Mouse (Mus musculus) hindbrain, postnatal 0 days (tissue): ENCODE measurements around the gene Batf. TPM values are rescaled to one million over a fixed set of nuclear protein-coding genes. Genes with fewer than 3 reads are reported as not detected.

Source experiments
- ATAC-seq: fragments of 200-750 bp; cut with Nextera tagmentation; 2 replicates; pipeline ENCODE4 v1.8.0; 2017; ENCODE audit warnings: mild to moderate bottlenecking, moderate TSS enrichment, moderate library complexity
- DNase-seq: peaks from one replicate; pipeline ENCODE4 v3.0.0-alpha.2; 2015; ENCODE audit warnings: low spot score
- H3K27ac ChIP-seq: fragments of 300-500 bp; sonication (generic); 2 replicates; pipeline ENCODE4 v1.5.1; 2014; ENCODE audit warnings: mild to moderate bottlenecking
- H3K27me3 ChIP-seq: fragments of 300-500 bp; sonication (generic); 2 replicates; pipeline ENCODE4 v1.6.1; 2014; ENCODE audit warnings: low read length, mixed read lengths; ENCODE audit not compliant: insufficient read depth
- H3K36me3 ChIP-seq: fragments of 300-500 bp; sonication (generic); 2 replicates; pipeline ENCODE4 v1.6.1; 2014; ENCODE audit warnings: low read length, mixed read lengths; ENCODE audit not compliant: insufficient read depth
- H3K4me1 ChIP-seq: fragments of 300-500 bp; sonication (generic); 2 replicates; pipeline ENCODE4 v1.6.1; 2014; ENCODE audit warnings: antibody characterized with exemption, low read length, mixed read lengths; ENCODE audit not compliant: insufficient read depth
- H3K4me2 ChIP-seq: fragments of 300-500 bp; sonication (generic); 2 replicates; pipeline ENCODE4 v1.6.1; 2014; ENCODE audit warnings: low read depth, mild to moderate bottlenecking, low read length, moderate library complexity, mixed read lengths
- H3K4me3 ChIP-seq: fragments of 300-500 bp; sonication (generic); 2 replicates; pipeline ENCODE4 v1.5.1; 2014; ENCODE audit warnings: low read length
- H3K9ac ChIP-seq: fragments of 300-500 bp; sonication (generic); replicated peaks from 2 replicates; pipeline ENCODE4 v1.6.1; 2014; ENCODE audit warnings: mild to moderate bottlenecking, low read length, moderate library complexity, mixed read lengths
- H3K9me3 ChIP-seq: fragments of 300-500 bp; sonication (generic); 2 replicates; pipeline ENCODE4 v1.6.1; 2016; ENCODE audit warnings: low read length, mixed read lengths
- CTCF ChIP-seq: IDR thresholded peaks from 2 replicates; pipeline ENCODE4 v1.5.1; 2016; ENCODE audit warnings: antibody characterized with exemption, control low read depth, low read depth
- WGBS: fragments of 180-500 bp; shearing (Covaris S2); extraction: QIAGEN DNeasy Blood & Tissue Kit; methylation state at CpG from one replicate; pipeline ENCODE4 v1.1.7; 2014; 5-methylcytosine and 5-hydroxymethylcytosine counted together
- polyA plus RNA-seq: library from polyadenylated mRNA; unstranded; fragments of >200 nt; fragmentation: Nextera tagmentation; extraction: Ambion mirVana; gene quantifications from 2 replicates; pipeline ENCODE4 v1.2.1, GENCODE M21; 2015
- total RNA-seq: library from RNA; depleted of rRNA; stranded (reverse); fragments of >200 nt; gene quantifications from 2 replicates; pipeline ENCODE4 v1.2.3, GENCODE M21; 2014; rRNA removed

The Batf gene
- total RNA-seq (0.54 TPM in 1 of 2 replicates, not detected in the other), polyA plus RNA-seq (1.0 and 1.5 TPM in 2 replicates)

DNA sequence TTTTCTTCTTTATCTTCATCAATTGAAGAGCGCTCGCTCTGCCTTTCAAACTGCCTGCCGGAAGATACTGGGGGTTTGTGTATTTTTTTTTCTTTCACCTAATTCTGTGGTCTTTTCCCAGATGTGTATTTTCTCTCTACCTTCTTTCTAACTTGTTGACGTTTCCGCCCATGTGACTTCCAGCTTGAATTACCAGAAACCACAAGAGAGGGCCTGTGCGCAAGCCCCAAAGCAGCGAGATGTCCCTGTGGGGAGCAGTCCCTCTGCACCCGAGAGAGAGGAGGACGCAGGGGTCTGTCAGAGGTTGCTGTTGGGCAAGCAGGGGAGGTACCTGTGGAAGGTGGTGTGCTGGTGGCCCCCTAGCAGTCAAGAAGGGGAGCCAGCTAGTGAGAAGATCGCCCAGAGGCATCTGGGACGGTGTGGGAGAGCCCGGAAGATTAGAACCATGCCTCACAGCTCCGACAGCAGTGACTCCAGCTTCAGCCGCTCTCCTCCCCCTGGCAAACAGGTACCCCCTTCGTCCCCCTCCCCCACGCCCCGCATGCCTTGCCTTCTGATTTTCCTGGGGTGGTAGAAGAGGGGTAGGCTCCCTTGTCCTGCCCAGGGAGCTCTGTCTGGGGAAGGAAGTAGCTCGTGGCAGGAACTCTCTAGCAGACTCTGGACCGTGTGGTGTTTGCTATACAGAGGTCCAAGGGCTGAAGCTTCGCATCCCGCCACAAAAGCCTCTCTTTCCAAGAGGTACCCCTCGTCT is at the start of gene Batf:
TSS of gene Batf (plus strand) at position 204 of the 751 bp plus-strand sequence.
- Histone ChIP-seq H3K36me3 (no peaks in the 10 kb centered on the region), H3K4me3 (no peak within 1 kb of the TSS), H3K9ac (no peak within 1 kb of the TSS), H3K4me2 (peak within 1 kb of the TSS; percentile 33), H3K9me3 (no peaks in the 10 kb centered on the region), H3K27ac (no peak within 1 kb of the TSS), H3K4me1 (no peaks in the 10 kb centered on the region), H3K27me3 (no peaks in the 10 kb centered on the region)
- no peak for ATAC-seq
- WGBS: 55% methylated on average over 22 of the region's 22 CpGs
- TF ChIP-seq CTCF: no peak
- no peak for DNase-seq

DNA sequence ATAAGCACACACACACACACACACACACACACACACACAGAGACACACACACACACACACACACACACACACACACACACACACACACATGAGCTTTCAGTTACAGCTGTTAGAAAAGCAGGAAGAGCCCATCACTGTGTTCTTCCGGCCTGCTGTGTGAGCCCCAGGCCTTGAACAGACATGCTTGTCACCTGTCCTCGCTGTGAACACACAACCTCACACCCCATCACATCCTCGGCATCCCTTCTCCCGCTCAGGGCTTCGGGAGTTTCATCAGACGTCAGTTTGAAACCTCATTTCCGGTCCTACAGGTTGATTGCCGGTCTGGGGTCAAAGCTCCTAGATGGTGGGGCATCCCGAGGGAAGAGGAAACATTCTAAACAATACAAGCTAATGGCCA is 48.5 kb upstream of the Batf start:
- Histone ChIP-seq H3K27ac (no peak overlapping the region), H3K9me3 (no peaks in the 10 kb centered on the region), H3K9ac (no peak overlapping the region), H3K4me3 (no peak overlapping the region), H3K36me3 (peaks cover 7% of the 10 kb centered on the region; the same call in 1 of the 2 replicates), H3K4me1 (peaks cover 6% of the 10 kb centered on the region; the same call in 1 of the 2 replicates), H3K27me3 (no peaks in the 10 kb centered on the region), H3K4me2 (no peak overlapping the region)
- TF ChIP-seq CTCF: no peak
- 69% methylated on average over 9 of the region's 9 CpGs for WGBS
- no peak for DNase-seq
- ATAC-seq: no peak

DNA sequence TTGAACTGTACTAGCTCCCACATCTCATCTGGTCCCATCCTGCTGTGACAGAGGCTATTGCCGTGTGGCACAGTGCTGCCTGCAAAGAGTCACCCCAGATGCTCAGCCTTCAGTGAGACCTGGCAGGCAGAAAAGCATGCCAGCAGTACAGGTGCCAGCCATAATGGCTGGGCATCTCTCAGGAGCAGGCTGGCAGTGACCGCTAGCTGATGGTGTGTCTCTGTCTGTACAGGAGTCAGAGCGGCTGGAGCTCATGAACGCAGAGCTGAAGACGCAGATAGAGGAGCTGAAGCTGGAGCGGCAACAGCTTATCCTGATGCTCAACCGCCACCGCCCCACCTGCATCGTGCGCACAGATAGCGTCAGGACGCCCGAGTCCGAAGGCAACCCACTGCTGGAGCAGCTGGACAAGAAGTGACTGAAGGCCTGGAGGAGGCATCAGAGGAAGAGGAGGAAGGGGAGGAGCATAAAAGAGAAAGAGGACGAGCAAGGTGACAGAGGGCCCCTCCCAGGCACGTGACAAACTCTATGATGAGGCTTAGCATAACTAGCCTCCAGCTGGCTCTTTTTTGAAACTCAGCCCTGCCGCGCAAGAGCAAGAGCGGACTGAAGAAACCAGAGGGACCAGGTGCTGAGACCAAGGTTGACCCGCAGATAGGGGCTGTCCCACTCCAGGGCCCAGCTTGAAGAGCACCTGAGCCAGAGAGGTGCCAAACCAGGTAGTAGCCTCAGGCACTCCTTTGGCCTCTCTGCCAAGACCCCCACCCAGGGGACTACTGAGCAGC is 47.7 kb upstream of the Batf start:
- Histone ChIP-seq H3K4me3 (no peak overlapping the region), H3K36me3 (peaks cover 4% of the 10 kb centered on the region; the same call in 1 of the 2 replicates), H3K4me1 (peaks cover 6% of the 10 kb centered on the region; the same call in 1 of the 2 replicates), H3K27me3 (no peaks in the 10 kb centered on the region), H3K27ac (no peak overlapping the region), H3K9me3 (no peaks in the 10 kb centered on the region), H3K4me2 (no peak overlapping the region), H3K9ac (no peak overlapping the region)
- TF ChIP-seq CTCF: no peak
- ATAC-seq: 0 out of 2 replicates have a peak, but pooled peaks have one; percentile 33
- 63% methylated on average over 20 of the region's 20 CpGs for WGBS
- DNase-seq: no peak

DNA sequence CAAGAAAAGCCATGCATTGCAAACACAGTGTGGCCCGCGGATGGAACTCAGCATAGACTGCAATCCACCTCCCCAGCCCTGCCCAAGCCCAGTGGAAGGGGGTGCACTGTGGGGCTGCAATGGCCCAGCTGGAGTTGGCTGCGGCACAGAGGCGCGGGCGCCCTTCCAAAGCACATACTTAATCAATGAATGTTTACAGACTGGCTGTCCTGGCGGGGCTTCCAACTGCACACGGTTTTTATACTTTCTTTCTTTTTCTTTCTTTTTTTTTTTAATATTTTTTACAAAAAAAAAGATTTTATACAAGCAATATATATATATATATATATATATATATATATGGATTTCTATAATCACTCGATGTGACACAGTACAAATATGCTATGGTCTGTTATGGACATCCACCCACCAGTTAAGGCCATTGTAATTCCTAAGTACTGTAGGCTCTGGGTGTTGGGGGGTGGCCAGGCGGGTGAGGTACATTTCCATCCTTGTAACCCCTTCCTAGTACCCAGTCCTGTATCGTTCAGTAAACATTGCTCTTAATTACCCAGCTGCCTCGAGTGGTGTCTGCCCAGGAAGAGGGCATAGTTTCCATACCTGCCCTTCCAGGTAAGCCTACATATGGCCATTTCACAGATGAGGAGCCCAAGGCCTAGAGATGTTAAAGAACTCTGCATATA is 47.0 kb upstream of the Batf start:
- H3K27ac ChIP-seq: no peak overlapping the region
- DNase-seq (peak; percentile 72), ATAC-seq (0 out of 2 replicates have a peak, but pooled peaks have one; percentile 21)
- H3K27me3 ChIP-seq: no peaks in the 10 kb centered on the region
- H3K4me3 ChIP-seq: no peak overlapping the region
- H3K4me1 ChIP-seq: peaks cover 6% of the 10 kb centered on the region; the same call in 1 of the 2 replicates
- 48% methylated on average over 12 of the region's 12 CpGs for WGBS
- H3K9ac ChIP-seq: no peak overlapping the region
- H3K36me3 ChIP-seq: peaks cover 4% of the 10 kb centered on the region; the same call in 1 of the 2 replicates
- TF ChIP-seq CTCF: no peak
- H3K9me3 ChIP-seq: no peaks in the 10 kb centered on the region
- H3K4me2 ChIP-seq: no peak overlapping the region

DNA sequence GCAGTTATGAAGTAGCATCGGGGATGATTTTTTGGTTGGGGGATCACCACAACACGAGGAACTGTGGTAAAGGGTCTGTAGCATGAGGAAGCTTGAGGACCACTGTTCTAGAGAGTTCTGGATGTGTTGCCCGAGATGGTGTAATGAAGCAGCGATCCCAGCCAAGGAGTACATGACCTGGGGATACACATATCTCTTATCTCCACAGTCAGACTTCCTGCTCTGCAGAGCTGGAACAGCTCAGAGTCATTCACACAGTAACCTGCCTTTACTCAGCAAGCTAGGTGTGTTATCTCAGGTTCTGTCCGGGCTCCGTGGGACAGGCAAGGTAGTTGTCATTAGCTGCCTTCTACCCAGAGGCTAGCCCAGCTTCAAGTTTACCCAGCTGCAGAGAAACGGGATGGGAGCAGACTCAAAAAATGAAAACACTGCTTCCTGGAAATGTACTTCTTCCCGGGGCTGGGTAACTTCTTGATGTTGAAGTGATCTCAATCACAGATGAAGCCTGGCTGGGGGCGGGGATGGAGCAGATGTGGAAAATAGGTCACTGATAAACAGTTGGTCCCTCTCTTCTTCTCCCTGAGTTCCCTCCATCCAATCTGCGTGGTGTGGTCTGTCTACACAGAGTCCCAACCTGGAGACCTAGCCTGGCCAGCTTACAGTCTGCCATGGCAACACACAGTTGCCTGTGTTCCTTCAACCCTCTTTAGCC is 45.5 kb upstream of the Batf start:
- Histone ChIP-seq H3K9ac (no peak overlapping the region), H3K36me3 (peaks cover 4% of the 10 kb centered on the region; the same call in 1 of the 2 replicates), H3K4me2 (no peak overlapping the region), H3K27ac (peak overlapping the region; percentile 26; the same call in 1 of the 2 replicates), H3K9me3 (no peaks in the 10 kb centered on the region), H3K4me1 (peaks cover 6% of the 10 kb centered on the region; the same call in 1 of the 2 replicates), H3K4me3 (no peak overlapping the region), H3K27me3 (no peaks in the 10 kb centered on the region)
- no peak for TF ChIP-seq CTCF
- DNase-seq (no peak), ATAC-seq (peak; percentile 24; the same call in 1 of the 2 replicates)
- 77% methylated on average over 10 of the region's 10 CpGs for WGBS
